Mouse (Mus musculus) gastrocnemius, adult 2 months (tissue): ENCODE measurements at regions not wholly inside any gene's neighbourhood (a gene's known extent, or its start where the extent isn't known, plus 50 kb on each side); places are given as distances from the start of the nearest gene placed in this dataset.
A peak's percentile ranks its signal among the peaks of the same experiment; 100 is the strongest.

Experiments
- DNase-seq: peaks from one replicate; pipeline ENCODE4 v3.0.0; 2022
- H3K27ac ChIP-seq: fragments of 200-600 bp; 2 replicates; pipeline ENCODE4 v1.8.1; 2022; ENCODE audit warnings: mild to moderate bottlenecking
- H3K4me3 ChIP-seq: fragments of 200-600 bp; 2 replicates; pipeline ENCODE4 v1.8.1; 2022; ENCODE audit warnings: mild to moderate bottlenecking, moderate library complexity
- CTCF ChIP-seq: fragments of 200-600 bp; IDR thresholded peaks from 2 replicates; pipeline ENCODE4 v1.8.1; 2022; ENCODE audit warnings: antibody characterized with exemption, mild to moderate bottlenecking, moderate library complexity
- intact Hi-C: fragments of 180-260 bp; cut with DNase I; formaldehyde crosslinking; loops from one replicate; pipeline ENCODE4 v1.15.1; 2025

GRCm38 (mm10) chr11:71423242-71423641 lies 192.7 kb upstream of the Nlrp1b start:
- intact Hi-C loops: no loop called here
- Histone ChIP-seq H3K4me3 (no peak overlapping the region), H3K27ac (no peak overlapping the region)
- DNase-seq: no peak
- no peak for TF ChIP-seq CTCF

- DNase-seq: no peak
- Histone ChIP-seq H3K4me3 (no peak overlapping the region), H3K27ac (no peak overlapping the region)
- intact Hi-C loops: no loop called here
- no peak for TF ChIP-seq CTCF
These were observed 194.3 kb upstream of the Nlrp1b start for GRCm38 (mm10) chr11:71424879-71425278.

DNA sequence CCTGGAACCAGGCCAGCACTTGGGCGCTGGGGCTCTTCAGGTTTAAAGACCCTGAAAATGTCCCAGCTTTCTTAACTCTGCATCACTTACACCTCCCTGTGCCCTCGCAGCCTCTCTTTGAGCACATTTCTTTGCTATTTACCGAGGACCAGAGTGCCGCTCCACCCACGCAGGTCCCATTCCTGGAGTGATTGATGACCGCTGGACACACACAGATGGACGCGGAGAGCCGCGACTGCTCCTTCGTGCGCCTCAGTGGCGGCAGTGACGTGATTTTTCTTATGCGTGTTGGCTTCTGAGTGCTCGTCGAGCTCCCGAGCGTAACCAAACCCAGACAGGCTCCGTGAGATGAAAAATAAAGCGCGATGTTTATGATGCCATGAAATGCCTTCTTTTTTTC lies 199.2 kb upstream of the Nlrp1b start:
- no peak for TF ChIP-seq CTCF
- intact Hi-C loops: no loop called here
- H3K4me3 ChIP-seq: no peak overlapping the region

DNA sequence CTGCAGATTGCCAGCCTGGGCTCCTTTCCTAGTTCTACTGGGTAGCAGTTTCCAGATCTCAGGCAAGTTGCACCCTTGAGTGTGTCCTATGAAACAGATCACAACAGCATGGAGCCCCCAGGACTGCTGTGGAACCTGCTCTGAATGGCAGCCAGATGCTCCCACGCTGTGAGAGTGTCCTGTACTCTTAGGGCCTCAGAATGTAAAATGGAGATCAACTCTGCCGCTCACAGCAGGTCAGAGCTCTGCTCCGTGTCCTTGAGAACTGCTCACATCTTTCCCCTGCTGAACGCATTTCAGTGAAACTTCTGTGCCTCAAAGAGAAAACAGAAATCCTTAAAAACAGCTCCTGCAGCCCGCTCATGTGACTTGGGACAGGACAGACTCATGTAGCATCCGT lies 203.7 kb upstream of the Nlrp1b start:
- intact Hi-C loops: no loop called here

More for the DNA sequence above, 199.2 kb upstream of the Nlrp1b start:
- no peak for DNase-seq
- no peak overlapping the region for H3K27ac ChIP-seq

GRCm38 (mm10) chr11:71434886-71435285 lies 204.4 kb upstream of the Nlrp1b start:
- Histone ChIP-seq H3K27ac (no peak overlapping the region), H3K4me3 (no peak overlapping the region)
- intact Hi-C loops: no loop called here
- TF ChIP-seq CTCF: no peak
- no peak for DNase-seq

More for the DNA sequence above, 203.7 kb upstream of the Nlrp1b start:
- no peak for DNase-seq
- no peak overlapping the region for H3K4me3 ChIP-seq
- TF ChIP-seq CTCF: no peak
- no peak overlapping the region for H3K27ac ChIP-seq

GRCm38 (mm10) chr11:71435745-71436144 lies 205.2 kb upstream of the Nlrp1b start:
- intact Hi-C loops: no loop called here
- TF ChIP-seq CTCF: no peak
- H3K27ac ChIP-seq: no peak overlapping the region
- no peak overlapping the region for H3K4me3 ChIP-seq
- no peak for DNase-seq

DNA sequence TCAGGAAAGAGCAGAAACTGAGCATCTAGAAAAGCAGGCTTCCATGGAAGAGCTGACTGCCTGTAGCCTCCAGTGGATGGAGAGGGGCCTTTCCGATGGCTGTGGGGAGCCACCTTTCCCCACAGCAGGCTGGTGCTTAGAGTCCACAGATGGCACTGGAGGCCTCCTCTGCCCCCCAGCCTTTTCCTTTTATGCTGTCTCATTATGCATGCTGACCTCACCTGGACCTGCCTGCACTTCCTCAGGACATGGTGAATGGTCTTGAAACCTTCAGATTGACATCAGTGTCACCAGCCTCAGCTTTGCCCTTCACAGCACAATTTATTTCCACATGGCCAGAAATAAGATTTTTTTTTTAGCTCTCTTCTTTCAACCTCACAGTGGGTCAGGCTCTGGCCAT lies 205.8 kb upstream of the Nlrp1b start:
- no peak overlapping the region for H3K27ac ChIP-seq
- DNase-seq: no peak
- TF ChIP-seq CTCF: no peak
- intact Hi-C loops: no loop called here
- H3K4me3 ChIP-seq: no peak overlapping the region

DNA sequence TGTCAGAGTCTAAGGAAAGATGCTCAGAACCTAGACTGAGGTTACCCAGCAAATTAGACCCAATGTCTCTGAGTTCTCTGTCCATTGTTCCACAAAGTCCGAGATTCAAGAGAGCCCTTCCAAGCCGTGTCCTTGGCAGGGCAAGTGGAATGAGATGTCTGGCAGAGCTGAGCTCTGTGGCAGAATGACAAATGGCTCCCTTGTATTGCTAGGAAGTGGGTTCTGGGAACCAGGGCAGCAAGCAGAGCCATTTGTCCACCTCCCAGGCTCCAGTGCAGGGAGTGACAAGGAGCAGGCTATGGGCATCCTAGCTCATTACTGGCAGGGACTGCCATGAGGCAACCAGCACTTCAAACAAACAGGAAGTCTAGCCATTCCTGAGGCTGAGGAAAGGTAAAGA lies 206.3 kb upstream of the Nlrp1b start:
- TF ChIP-seq CTCF: no peak
- H3K4me3 ChIP-seq: no peak overlapping the region
- no peak overlapping the region for H3K27ac ChIP-seq
- intact Hi-C loops: no loop called here
- no peak for DNase-seq

- TF ChIP-seq CTCF: no peak
- no peak for DNase-seq
- intact Hi-C loops: no loop called here
- H3K4me3 ChIP-seq: no peak overlapping the region
- no peak overlapping the region for H3K27ac ChIP-seq
These were observed 209.3 kb upstream of the Nlrp1b start for GRCm38 (mm10) chr11:71439871-71440270.

GRCm38 (mm10) chr11:71440392-71440791 lies 209.9 kb upstream of the Nlrp1b start:
- no peak overlapping the region for H3K27ac ChIP-seq
- intact Hi-C loops: no loop called here
- no peak for TF ChIP-seq CTCF
- H3K4me3 ChIP-seq: no peak overlapping the region
- no peak for DNase-seq

DNA sequence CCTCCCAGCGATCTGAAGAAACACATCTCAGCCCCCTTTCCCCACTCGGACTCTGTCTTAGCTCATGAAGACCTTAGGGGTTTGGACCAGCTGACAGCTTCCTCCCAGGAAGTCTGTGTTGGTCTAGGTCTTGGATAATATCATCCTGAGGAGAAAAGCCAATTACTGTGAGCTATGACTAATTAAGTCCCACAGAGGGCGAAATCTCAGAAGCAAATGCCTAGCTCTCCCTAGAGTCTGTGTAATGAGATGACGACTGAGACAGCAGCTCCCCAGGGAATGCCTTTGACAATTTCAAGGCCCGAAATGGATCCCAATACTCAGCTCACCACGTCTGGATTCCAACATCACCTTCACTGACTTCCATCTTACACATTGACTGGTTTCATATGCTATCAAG lies 213.5 kb upstream of the Nlrp1b start:
- no peak for DNase-seq
- H3K27ac ChIP-seq: no peak overlapping the region
- no peak for TF ChIP-seq CTCF
- intact Hi-C loops: no loop called here
- H3K4me3 ChIP-seq: no peak overlapping the region

DNA sequence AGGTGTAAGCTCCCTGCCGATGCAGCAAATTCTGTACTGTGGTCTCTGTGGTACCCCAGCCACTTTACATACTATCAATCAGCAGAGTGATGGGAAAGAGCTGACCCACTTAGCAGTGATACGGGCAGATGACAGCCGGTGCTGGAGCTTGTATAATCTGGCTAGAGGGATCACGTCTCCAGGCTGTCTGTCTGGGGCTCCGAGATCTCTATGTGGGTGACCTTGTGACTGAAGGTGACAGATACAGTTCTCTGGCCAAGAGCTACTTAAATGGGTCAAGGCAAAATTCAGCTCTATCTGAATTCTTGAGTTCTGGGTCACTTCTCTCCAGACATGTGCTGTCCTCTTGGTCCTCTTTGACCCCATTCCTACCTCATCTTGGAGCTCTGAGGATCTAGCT lies 216.1 kb upstream of the Nlrp1b start:
- Histone ChIP-seq H3K4me3 (no peak overlapping the region), H3K27ac (no peak overlapping the region)
- TF ChIP-seq CTCF: no peak
- no peak for DNase-seq
- intact Hi-C loops: no loop called here

GRCm38 (mm10) chr11:71447841-71448745 lies 217.6 kb upstream of the Nlrp1b start:
- intact Hi-C loops: no loop called here
- Histone ChIP-seq H3K27ac (peak overlapping the region; percentile 56; the same call in 1 of the 2 replicates), H3K4me3 (no peak overlapping the region)
- TF ChIP-seq CTCF: no peak
- no peak for DNase-seq

- TF ChIP-seq CTCF: peak; percentile 36
- intact Hi-C loops: no loop called here
- DNase-seq: no peak
- Histone ChIP-seq H3K4me3 (no peak overlapping the region), H3K27ac (no peak overlapping the region)
These were observed 249.6 kb upstream of the Nlrp1b start for GRCm38 (mm10) chr11:71480094-71480493.
